Mouse (Mus musculus) CD4-positive, CD25-positive, alpha-beta regulatory T cell, adult 9 weeks (primary cell): ENCODE measurements around the gene Rragb. TPM values are rescaled to one million over a fixed set of nuclear protein-coding genes. Genes with fewer than 3 reads are reported as not detected.

Experiments
- polyA plus RNA-seq: library from polyadenylated mRNA; unstranded; fragments of 100-300 nt; shearing (Covaris generic); gene quantifications from one replicate; pipeline ENCODE4 v1.2.1, GENCODE M21; 2017

The Rragb gene
- polyA plus RNA-seq: 12.4 TPM

DNA sequence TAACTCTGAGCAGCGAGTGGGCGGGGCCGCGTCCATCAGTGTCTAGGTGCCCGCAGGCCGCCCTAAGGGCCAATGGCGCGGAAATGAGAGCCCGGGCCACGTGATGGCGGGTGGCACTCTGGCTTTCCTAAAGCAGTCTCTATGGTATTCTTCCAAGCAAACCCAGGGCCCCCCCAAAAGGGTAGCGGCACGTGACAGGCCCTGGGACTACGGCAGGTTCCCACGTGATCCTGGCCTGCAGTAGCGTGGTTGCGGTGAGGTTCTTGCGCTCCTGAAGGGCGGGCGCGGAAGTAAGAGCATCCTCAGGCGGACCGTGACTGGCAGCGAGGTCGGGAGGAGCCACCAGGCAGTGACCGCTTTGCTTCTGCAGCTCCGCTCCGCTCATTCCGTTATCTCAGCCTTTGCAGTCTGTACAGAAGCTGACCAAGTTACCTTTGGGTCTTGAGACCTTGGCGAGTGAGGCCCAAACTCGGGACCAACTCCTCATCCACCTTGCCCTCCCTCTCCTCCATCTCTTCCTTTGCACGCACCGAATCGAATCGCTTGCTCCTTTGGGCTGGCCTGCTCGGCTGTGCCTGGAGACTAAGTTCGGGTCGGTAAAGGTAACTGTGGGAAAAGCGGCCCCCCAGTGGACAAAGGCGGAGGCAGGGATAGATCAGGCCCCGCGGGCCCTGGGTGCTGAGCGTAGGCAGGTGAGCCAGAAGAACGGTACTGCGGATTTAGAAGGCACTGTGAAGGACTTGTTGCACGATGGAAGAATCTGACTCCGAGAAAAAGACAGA is at the start of gene Rragb:
Rragb (plus strand) TSS at position 248 of the 782 bp plus-strand sequence.

DNA sequence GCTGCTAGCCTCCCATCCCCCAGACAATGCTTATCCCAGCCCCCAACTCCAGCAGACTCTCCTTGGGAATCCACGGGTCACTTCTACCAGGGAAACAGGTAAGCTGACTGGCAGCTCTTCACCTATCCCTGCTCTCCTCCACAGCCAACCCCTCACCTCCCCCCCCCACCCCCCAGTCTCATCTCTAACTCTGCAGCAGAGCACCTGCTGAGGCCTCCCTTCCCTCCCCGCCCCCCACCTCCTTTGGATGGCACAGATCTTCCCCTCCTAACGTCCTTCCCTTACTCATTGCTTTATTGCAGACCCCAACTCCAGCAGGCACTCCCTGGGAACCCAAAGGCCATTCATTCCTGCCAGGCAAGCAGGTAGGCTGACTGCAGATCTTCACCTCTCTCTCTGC is 21.3 kb upstream of the Rragb start, which contains the start of gene Foxr2:
Foxr2 (plus strand) TSS at position 301 of the 400 bp plus-strand sequence.

Other genes with a start within 250 kb of the Rragb start
- not detected for gene Usp51, start 133.5 kb upstream of the Rragb start, polyA plus RNA-seq
- gene Mageh1, start 102.4 kb upstream of the Rragb start, polyA plus RNA-seq: 1.2 TPM
- not detected for gene Foxr2, start 21.2 kb upstream of the Rragb start, polyA plus RNA-seq
- 1.2 TPM for gene Klf8, start 97.5 kb downstream of the Rragb start, polyA plus RNA-seq